Mouse (Mus musculus) stomach, postnatal 0 days (tissue): ENCODE measurements around the gene Tes3-ps. TPM values are rescaled to one million over a fixed set of nuclear protein-coding genes. Genes with fewer than 3 reads are reported as not detected.

Experiments
- ATAC-seq: fragments of 200-750 bp; cut with Nextera tagmentation; 2 replicates; pipeline ENCODE4 v1.8.0; 2017; ENCODE audit not compliant: low FRiP score, low TSS enrichment
- DNase-seq: peaks from one replicate; pipeline ENCODE4 v3.0.0-alpha.2; 2016; ENCODE audit warnings: low spot score
- H3K27ac ChIP-seq: fragments of 300-500 bp; sonication (generic); replicated peaks from 2 replicates; pipeline ENCODE4 v1.5.1; 2014; ENCODE audit warnings: mild to moderate bottlenecking, control low read depth
- H3K27me3 ChIP-seq: fragments of 300-500 bp; sonication (generic); 2 replicates; pipeline ENCODE4 v1.6.1; 2014; ENCODE audit warnings: low read length; ENCODE audit not compliant: control insufficient read depth, insufficient read depth
- H3K36me3 ChIP-seq: fragments of 300-500 bp; sonication (generic); 2 replicates; pipeline ENCODE4 v1.6.1; 2014; ENCODE audit warnings: low read length, mixed read lengths; ENCODE audit not compliant: control insufficient read depth, insufficient read depth
- H3K4me1 ChIP-seq: fragments of 300-500 bp; sonication (generic); replicated peaks from 2 replicates; pipeline ENCODE4 v1.6.1; 2014; ENCODE audit warnings: antibody characterized with exemption; ENCODE audit not compliant: control insufficient read depth, insufficient read depth
- H3K4me2 ChIP-seq: fragments of 300-500 bp; sonication (generic); replicated peaks from 2 replicates; pipeline ENCODE4 v1.6.1; 2014; ENCODE audit warnings: low read depth, mild to moderate bottlenecking, control low read depth, moderate library complexity
- H3K4me3 ChIP-seq: fragments of 300-500 bp; sonication (generic); 2 replicates; pipeline ENCODE4 v1.5.1; 2014; ENCODE audit warnings: low read depth, low read length, control low read depth
- H3K9ac ChIP-seq: fragments of 300-500 bp; sonication (generic); 2 replicates; pipeline ENCODE4 v1.6.1; 2014; ENCODE audit warnings: mild to moderate bottlenecking, low read length, control low read depth, mixed read lengths
- H3K9me3 ChIP-seq: fragments of 300-500 bp; sonication (generic); 2 replicates; pipeline ENCODE4 v1.6.1; 2016; ENCODE audit warnings: low read length; ENCODE audit not compliant: control insufficient read depth
- CTCF ChIP-seq: IDR thresholded peaks from 2 replicates; pipeline ENCODE4 v1.5.1; 2016; ENCODE audit warnings: antibody characterized with exemption, low read depth, mild to moderate bottlenecking, moderate library complexity
- EP300 ChIP-seq: optimal IDR thresholded peaks from 2 replicates; pipeline ENCODE3; 2016; ENCODE audit warnings: antibody characterized with exemption
- WGBS: fragments of 180-500 bp; shearing (Covaris S2); extraction: QIAGEN DNeasy Blood & Tissue Kit; methylation state at CpG from one replicate; pipeline ENCODE4 v1.1.7; 2014; 5-methylcytosine and 5-hydroxymethylcytosine counted together
- polyA plus RNA-seq: library from polyadenylated mRNA; unstranded; fragments of >200 nt; fragmentation: Nextera tagmentation; extraction: Ambion mirVana; gene quantifications from 2 replicates; pipeline ENCODE4 v1.2.1, GENCODE M21; 2015

Gene Tes3-ps
- polyA plus RNA-seq, 1 experiment from 2014 or later, result 0.35 TPM

DNA sequence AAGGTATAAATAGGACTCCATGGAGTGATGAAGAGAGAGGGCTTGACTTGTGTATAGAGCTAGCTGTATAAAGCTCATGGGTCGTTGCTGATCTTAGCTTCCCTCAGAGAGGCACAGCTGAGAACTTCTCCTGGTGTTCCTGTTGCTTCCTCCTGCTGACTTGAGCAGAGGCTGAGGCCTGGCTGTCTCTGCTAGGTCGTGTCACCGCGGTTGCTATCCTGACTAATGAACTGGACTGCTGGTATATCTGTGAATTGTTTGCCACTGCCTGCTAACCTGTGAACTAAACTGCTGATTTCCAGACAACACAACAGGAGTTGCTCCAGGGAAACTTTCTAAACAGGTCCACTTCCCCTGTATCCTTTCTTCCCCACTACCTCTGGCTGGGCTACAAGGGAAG lies 22.8 kb upstream of the Tes3-ps start:
- Histone ChIP-seq H3K9me3 (no peaks in the 10 kb centered on the region), H3K36me3 (no peaks in the 10 kb centered on the region), H3K27ac (no peak overlapping the region), H3K4me1 (no peaks in the 10 kb centered on the region), H3K27me3 (no peaks in the 10 kb centered on the region), H3K4me2 (no peak overlapping the region), H3K9ac (no peak overlapping the region), H3K4me3 (no peak overlapping the region)
- DNase-seq, result no peak
- no peak for TF ChIP-seq EP300
- no peak for TF ChIP-seq CTCF
- ATAC-seq, result no peak
- 77% methylated on average over 4 of the region's 4 CpGs for WGBS

DNA sequence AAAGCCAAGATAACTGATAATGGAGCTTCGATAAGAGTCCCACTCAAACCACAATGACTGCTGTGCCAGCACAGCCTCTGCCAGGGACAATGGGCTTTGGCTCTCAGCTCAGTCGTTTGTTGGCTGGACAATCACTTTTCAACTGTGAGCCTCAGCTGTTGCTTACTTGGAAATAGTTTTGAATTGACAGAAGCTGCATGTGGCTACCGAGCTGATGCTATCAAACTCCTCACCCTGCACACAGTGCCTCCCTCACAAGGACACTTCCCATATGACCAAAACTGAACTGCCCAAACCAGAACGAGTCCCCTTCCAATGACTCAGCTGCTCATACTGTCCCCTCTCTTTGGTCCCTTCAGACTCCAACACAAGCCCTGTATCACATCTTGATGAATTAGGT lies 22.3 kb upstream of the Tes3-ps start:
- TF ChIP-seq CTCF (no peak), EP300 (no peak)
- DNase-seq, result no peak

DNA sequence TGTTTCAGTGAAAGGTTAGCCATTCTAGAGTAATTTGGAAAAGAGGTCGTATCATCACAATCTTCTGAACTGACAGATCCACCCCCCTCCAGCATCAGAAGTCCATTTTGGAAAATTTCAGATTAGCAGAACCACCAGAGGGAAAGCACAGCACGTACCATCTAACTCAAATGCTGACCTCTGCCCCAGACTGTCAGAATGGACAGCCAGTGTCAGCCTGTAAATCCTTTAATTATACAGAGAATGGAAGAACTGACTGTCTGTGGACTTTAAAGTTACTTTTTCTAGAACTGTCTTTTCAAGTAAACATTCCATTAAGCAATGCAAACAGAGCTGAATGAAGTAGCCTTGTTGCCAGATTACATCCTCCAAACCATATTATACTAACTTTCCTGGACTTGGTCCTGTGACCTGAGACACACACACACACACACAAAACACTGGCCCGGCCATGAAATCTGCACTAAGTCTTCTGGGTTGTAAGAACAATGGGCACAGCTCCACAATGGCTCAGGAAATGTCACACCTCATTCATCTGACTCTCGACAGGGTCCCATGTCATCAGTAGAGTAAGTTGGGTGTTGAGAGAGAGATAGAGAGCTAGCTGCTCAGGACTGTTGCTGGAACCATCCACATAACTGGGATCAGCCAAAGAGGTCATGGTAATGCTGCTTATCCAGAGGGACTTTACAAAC lies 21.0 kb upstream of the Tes3-ps start:
- DNase-seq (no peak), ATAC-seq (no peak; the same call in 1 of the 2 replicates)
- no peaks in the 10 kb centered on the region for H3K36me3 ChIP-seq
- H3K4me3 ChIP-seq, result no peak overlapping the region
- no peak overlapping the region for H3K9ac ChIP-seq
- WGBS, result 36% methylated on average over 4 of the region's 4 CpGs
- H3K27me3 ChIP-seq, result no peaks in the 10 kb centered on the region
- H3K4me1 ChIP-seq, result no peaks in the 10 kb centered on the region
- TF ChIP-seq CTCF (peak; percentile 27; the same call in 1 of the 2 replicates), EP300 (no peak)
- H3K27ac ChIP-seq, result no peak overlapping the region; the same call in 1 of the 2 replicates
- H3K9me3 ChIP-seq, result no peaks in the 10 kb centered on the region
- no peak overlapping the region for H3K4me2 ChIP-seq

More for the DNA sequence above, 22.3 kb upstream of the Tes3-ps start:
- Histone ChIP-seq H3K27ac (no peak overlapping the region), H3K4me2 (no peak overlapping the region), H3K9ac (no peak overlapping the region), H3K9me3 (no peaks in the 10 kb centered on the region), H3K27me3 (no peaks in the 10 kb centered on the region), H3K4me1 (no peaks in the 10 kb centered on the region), H3K36me3 (no peaks in the 10 kb centered on the region), H3K4me3 (no peak overlapping the region)
- no peak for ATAC-seq
- 52% methylated on average over 4 of the region's 4 CpGs for WGBS

DNA sequence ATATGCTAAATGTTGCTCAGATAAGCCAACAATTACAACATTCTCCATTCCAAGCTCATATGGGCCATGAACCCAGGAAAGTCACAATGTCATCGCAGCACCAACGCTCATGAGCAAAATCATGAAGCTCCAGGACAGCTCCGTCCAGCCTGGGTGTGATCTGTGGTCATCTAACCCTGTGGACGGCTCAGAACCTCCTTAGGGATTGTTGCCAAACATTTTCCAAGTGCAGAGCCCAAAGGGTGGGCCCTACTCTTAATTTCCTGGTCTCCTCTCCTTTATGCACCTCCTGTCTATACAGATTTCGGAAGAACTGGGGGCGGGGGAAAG lies 20.5 kb upstream of the Tes3-ps start:
- Histone ChIP-seq H3K4me2 (no peak overlapping the region), H3K9ac (no peak overlapping the region), H3K4me1 (no peaks in the 10 kb centered on the region), H3K27me3 (no peaks in the 10 kb centered on the region), H3K27ac (peak overlapping the region; percentile 36; the same call in 1 of the 2 replicates), H3K9me3 (no peaks in the 10 kb centered on the region), H3K36me3 (no peaks in the 10 kb centered on the region), H3K4me3 (no peak overlapping the region)
- DNase-seq (no peak), ATAC-seq (no peak)
- TF ChIP-seq CTCF, result no peak
- no peak for TF ChIP-seq EP300
- 85% methylated on average over 6 of the region's 6 CpGs for WGBS

DNA sequence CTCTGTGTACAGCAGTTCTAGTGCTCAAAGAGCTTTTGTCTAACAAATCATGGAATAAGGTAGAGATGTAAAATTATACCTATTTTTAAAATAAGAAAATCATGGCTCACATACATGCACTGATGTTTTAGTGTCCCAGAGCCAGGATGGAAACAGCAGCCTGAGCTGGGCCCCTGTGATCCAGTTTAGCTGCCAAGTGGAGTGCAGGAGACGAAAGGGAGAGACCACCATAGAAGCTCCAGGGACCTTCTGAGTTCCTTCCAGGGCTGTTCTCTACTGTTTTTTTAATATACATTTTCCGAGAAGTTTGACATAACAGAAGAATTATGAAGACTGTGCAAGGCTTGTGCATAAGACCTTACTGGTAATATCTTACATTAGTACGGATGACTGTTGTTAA lies 15.2 kb upstream of the Tes3-ps start:
- no peaks in the 10 kb centered on the region for H3K27me3 ChIP-seq
- peak overlapping the region; percentile 36 for H3K27ac ChIP-seq
- no peak overlapping the region for H3K9ac ChIP-seq
- DNase-seq, result no peak
- H3K4me1 ChIP-seq, result no peaks in the 10 kb centered on the region; the same call in 1 of the 2 replicates
- H3K4me2 ChIP-seq, result no peak overlapping the region
- H3K36me3 ChIP-seq, result no peaks in the 10 kb centered on the region
- WGBS, result 49% methylated on average over 3 of the region's 3 CpGs
- TF ChIP-seq EP300, result no peak
- no peak for TF ChIP-seq CTCF
- no peaks in the 10 kb centered on the region for H3K9me3 ChIP-seq
- ATAC-seq, result no peak
- H3K4me3 ChIP-seq, result no peak overlapping the region

DNA sequence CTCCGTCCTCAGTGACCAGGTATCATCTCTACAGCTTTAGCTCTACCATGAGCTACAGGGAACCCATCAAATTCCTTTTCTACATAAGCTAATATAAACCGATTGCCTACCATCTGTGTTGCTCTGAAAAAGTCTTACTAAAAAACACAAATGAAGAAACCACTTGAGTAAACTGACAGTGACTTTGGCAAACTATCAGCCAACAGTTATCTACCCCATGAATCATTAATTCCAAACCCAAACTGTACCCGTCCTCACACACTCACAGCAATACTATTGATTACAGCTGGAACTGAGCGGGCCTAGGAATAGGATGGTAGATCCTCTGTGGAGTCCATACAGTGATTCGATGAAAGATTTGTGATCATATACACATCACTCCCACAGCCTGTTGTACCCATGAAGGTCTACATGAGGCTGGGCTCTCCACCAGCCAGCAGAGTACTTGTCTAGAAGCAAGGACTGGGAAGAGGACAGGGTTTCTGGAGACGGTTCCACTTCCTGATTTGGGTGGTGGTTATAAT lies 14.2 kb upstream of the Tes3-ps start:
- H3K4me1 ChIP-seq, result no peaks in the 10 kb centered on the region; the same call in 1 of the 2 replicates
- no peak overlapping the region for H3K4me2 ChIP-seq
- no peaks in the 10 kb centered on the region for H3K27me3 ChIP-seq
- TF ChIP-seq EP300 (no peak), CTCF (no peak)
- WGBS, result 76% methylated on average over 6 of the region's 6 CpGs
- no peaks in the 10 kb centered on the region for H3K36me3 ChIP-seq
- H3K4me3 ChIP-seq, result no peak overlapping the region
- ATAC-seq, result no peak
- H3K9ac ChIP-seq, result no peak overlapping the region
- H3K27ac ChIP-seq, result peak overlapping the region; percentile 81
- H3K9me3 ChIP-seq, result no peaks in the 10 kb centered on the region
- no peak for DNase-seq
